Mouse (Mus musculus): Measurements from ENCODE around the gene Fam162a. TPM values are rescaled to one million over a fixed set of nuclear protein-coding genes. Genes with fewer than 3 reads are reported as not detected.

Fam162a gene
- polyA plus RNA-seq, 1 experiment, result 7.9 TPM

GRCm38 (mm10) chr16:36089850-36090616 is 18.6 kb upstream of the Fam162a start:
- Histone ChIP-seq H3K4me1 (ENCODE audit: control insufficient read depth) (no peaks in the 10 kb centered on the region), H3K4me3 (replicated peaks) (no peak overlapping the region), H3K36me3 (ENCODE audit: control insufficient read depth) (peaks cover 57% of the 10 kb centered on the region), H3K9me3 (ENCODE audit: control insufficient read depth, low read length) (no peaks in the 10 kb centered on the region), H3K27me3 (ENCODE audit: control insufficient read depth) (no peaks in the 10 kb centered on the region)
- no peak for TF ChIP-seq GATA1 (IDR thresholded peaks at IDR 0.05; ENCODE audit: low read length)
- no peak for TF ChIP-seq TAL1 (IDR thresholded peaks at IDR 0.05; ENCODE audit: low read length)

- no peak for TF ChIP-seq GATA1 (IDR thresholded peaks at IDR 0.05; ENCODE audit: low read length)
- no peak for TF ChIP-seq TAL1 (IDR thresholded peaks at IDR 0.05; ENCODE audit: low read length)
- Histone ChIP-seq H3K4me3 (replicated peaks) (no peak overlapping the region), H3K4me1 (ENCODE audit: control insufficient read depth) (no peaks in the 10 kb centered on the region), H3K36me3 (ENCODE audit: control insufficient read depth) (peaks cover 64% of the 10 kb centered on the region), H3K27me3 (ENCODE audit: control insufficient read depth) (no peaks in the 10 kb centered on the region), H3K9me3 (ENCODE audit: control insufficient read depth, low read length) (no peaks in the 10 kb centered on the region)
These were observed 17.7 kb upstream of the Fam162a start for GRCm38 (mm10) chr16:36089065-36089464.

GRCm38 (mm10) chr16:36087846-36088245 is 16.5 kb upstream of the Fam162a start:
- Histone ChIP-seq H3K4me1 (ENCODE audit: control insufficient read depth) (no peaks in the 10 kb centered on the region), H3K4me3 (replicated peaks) (no peak overlapping the region), H3K36me3 (ENCODE audit: control insufficient read depth) (peaks cover 76% of the 10 kb centered on the region), H3K27me3 (ENCODE audit: control insufficient read depth) (no peaks in the 10 kb centered on the region), H3K9me3 (ENCODE audit: control insufficient read depth, low read length) (no peaks in the 10 kb centered on the region)
- no peak for TF ChIP-seq GATA1 (IDR thresholded peaks at IDR 0.05; ENCODE audit: low read length)
- TF ChIP-seq TAL1 (IDR thresholded peaks at IDR 0.05; ENCODE audit: low read length), result no peak

GRCm38 (mm10) chr16:36079916-36080315 is 8.5 kb upstream of the Fam162a start:
- H3K4me1 ChIP-seq (ENCODE audit: control insufficient read depth), result peaks cover 2% of the 10 kb centered on the region; the same call in 1 of the 2 replicates
- H3K4me3 ChIP-seq (replicated peaks), result no peak overlapping the region
- no peaks in the 10 kb centered on the region for H3K27me3 ChIP-seq (ENCODE audit: control insufficient read depth)
- TF ChIP-seq TAL1 (IDR thresholded peaks at IDR 0.05; ENCODE audit: low read length) (no peak), GATA1 (IDR thresholded peaks at IDR 0.05; ENCODE audit: low read length) (no peak)
- H3K9me3 ChIP-seq (ENCODE audit: control insufficient read depth, low read length), result no peaks in the 10 kb centered on the region
- H3K36me3 ChIP-seq (ENCODE audit: control insufficient read depth), result peaks cover 27% of the 10 kb centered on the region

- Histone ChIP-seq H3K4me3 (replicated peaks) (no peak overlapping the region), H3K9me3 (ENCODE audit: control insufficient read depth, low read length) (no peaks in the 10 kb centered on the region), H3K4me1 (ENCODE audit: control insufficient read depth) (peaks cover 29% of the 10 kb centered on the region), H3K36me3 (ENCODE audit: control insufficient read depth) (peaks cover 4% of the 10 kb centered on the region), H3K27me3 (ENCODE audit: control insufficient read depth) (no peaks in the 10 kb centered on the region)
- TF ChIP-seq GATA1 (IDR thresholded peaks at IDR 0.05; ENCODE audit: low read length), result no peak
- TF ChIP-seq TAL1 (IDR thresholded peaks at IDR 0.05; ENCODE audit: low read length), result no peak
These were observed 3.4 kb upstream of the Fam162a start for GRCm38 (mm10) chr16:36074772-36075171.

GRCm38 (mm10) chr16:36072410-36073011 is 1.1 kb upstream of the Fam162a start:
- no peaks in the 10 kb centered on the region for H3K9me3 ChIP-seq (ENCODE audit: control insufficient read depth, low read length)
- peak overlapping the region; percentile 77 for H3K4me3 ChIP-seq (replicated peaks)
- H3K36me3 ChIP-seq (ENCODE audit: control insufficient read depth), result peaks cover 23% of the 10 kb centered on the region
- TF ChIP-seq TAL1 (IDR thresholded peaks at IDR 0.05; ENCODE audit: low read length) (no peak), GATA1 (IDR thresholded peaks at IDR 0.05; ENCODE audit: low read length) (no peak)
- H3K27me3 ChIP-seq (ENCODE audit: control insufficient read depth), result no peaks in the 10 kb centered on the region
- H3K4me1 ChIP-seq (ENCODE audit: control insufficient read depth), result peaks cover 47% of the 10 kb centered on the region

- Histone ChIP-seq H3K36me3 (ENCODE audit: control insufficient read depth) (peaks cover 33% of the 10 kb centered on the region), H3K4me1 (ENCODE audit: control insufficient read depth) (peaks cover 47% of the 10 kb centered on the region)
- TF ChIP-seq GATA1 (IDR thresholded peaks at IDR 0.05; ENCODE audit: low read length), result no peak
- no peak for TF ChIP-seq TAL1 (IDR thresholded peaks at IDR 0.05; ENCODE audit: low read length)
These were observed 334 bp downstream of the Fam162a start for GRCm38 (mm10) chr16:36071071-36071449.

GRCm38 (mm10) chr16:36069819-36070575 is 1.4 kb downstream of the Fam162a start:
- H3K4me1 ChIP-seq (ENCODE audit: control insufficient read depth), result peaks cover 49% of the 10 kb centered on the region

More at GRCm38 (mm10) chr16:36071071-36071449, 334 bp downstream of the Fam162a start:
- Histone ChIP-seq H3K4me3 (replicated peaks) (peak overlapping the region; percentile 77), H3K27me3 (ENCODE audit: control insufficient read depth) (no peaks in the 10 kb centered on the region), H3K9me3 (ENCODE audit: control insufficient read depth, low read length) (no peaks in the 10 kb centered on the region)

GRCm38 (mm10) chr16:36068356-36068755 is 3.0 kb downstream of the Fam162a start:
- H3K4me3 ChIP-seq (replicated peaks), result no peak overlapping the region
- H3K27me3 ChIP-seq (ENCODE audit: control insufficient read depth), result no peaks in the 10 kb centered on the region
- H3K4me1 ChIP-seq (ENCODE audit: control insufficient read depth), result peaks cover 50% of the 10 kb centered on the region
- TF ChIP-seq GATA1 (IDR thresholded peaks at IDR 0.05; ENCODE audit: low read length) (no peak), TAL1 (IDR thresholded peaks at IDR 0.05; ENCODE audit: low read length) (no peak)
- no peaks in the 10 kb centered on the region for H3K9me3 ChIP-seq (ENCODE audit: control insufficient read depth, low read length)
- H3K36me3 ChIP-seq (ENCODE audit: control insufficient read depth), result peaks cover 35% of the 10 kb centered on the region

More at GRCm38 (mm10) chr16:36069819-36070575, 1.4 kb downstream of the Fam162a start:
- Histone ChIP-seq H3K27me3 (ENCODE audit: control insufficient read depth) (no peaks in the 10 kb centered on the region), H3K36me3 (ENCODE audit: control insufficient read depth) (peaks cover 38% of the 10 kb centered on the region), H3K4me3 (replicated peaks) (peak overlapping the region; percentile 77), H3K9me3 (ENCODE audit: control insufficient read depth, low read length) (no peaks in the 10 kb centered on the region)
- no peak for TF ChIP-seq GATA1 (IDR thresholded peaks at IDR 0.05; ENCODE audit: low read length)
- no peak for TF ChIP-seq TAL1 (IDR thresholded peaks at IDR 0.05; ENCODE audit: low read length)

All from erythroblast, embryonic 14.5 days (primary cell).